Mouse (Mus musculus) kidney, adult 2 months (tissue): ENCODE data around the gene Isca2. TPM values are rescaled to one million over a fixed set of nuclear protein-coding genes. Genes with fewer than 3 reads are reported as not detected.

Source experiments
- DNase-seq: peaks from one replicate; pipeline ENCODE4 v3.0.0; 2021
- H3K27ac ChIP-seq: fragments of 200-500 bp; 2 replicates; pipeline ENCODE4 v1.5.1; 2012; ENCODE audit warnings: low read depth, low read length, control low read depth, inconsistent platforms; ENCODE audit not compliant: insufficient read depth
- H3K27me3 ChIP-seq: fragments of 200-500 bp; replicated peaks from 2 replicates; pipeline ENCODE4 v1.6.1; 2012; ENCODE audit warnings: mild to moderate bottlenecking, moderate library complexity, low read length, inconsistent platforms; ENCODE audit not compliant: control insufficient read depth, insufficient read depth
- H3K36me3 ChIP-seq: fragments of 200-500 bp; 2 replicates; pipeline ENCODE4 v1.6.1; 2012; ENCODE audit warnings: mild to moderate bottlenecking, moderate library complexity, low read length, inconsistent platforms; ENCODE audit not compliant: control insufficient read depth, insufficient read depth
- H3K4me1 ChIP-seq: fragments of 200-500 bp; 2 replicates; pipeline ENCODE4 v1.6.1; 2011; ENCODE audit warnings: low read length; ENCODE audit not compliant: control insufficient read depth, insufficient read depth
- H3K4me3 ChIP-seq: fragments of 200-500 bp; 2 replicates; pipeline ENCODE4 v1.5.1; 2011; ENCODE audit warnings: mild to moderate bottlenecking, low read depth, low read length, control low read depth; ENCODE audit not compliant: insufficient read depth
- CTCF ChIP-seq: fragments of 200-500 bp; conservative IDR thresholded peaks from 2 replicates; pipeline ENCODE4 v1.5.1; 2011; ENCODE audit warnings: low read depth, mild to moderate bottlenecking, control low read depth, low read length, moderate library complexity, mixed read lengths; ENCODE audit not compliant: insufficient read depth, insufficient read length
- POLR2A ChIP-seq: fragments of 200-500 bp; IDR thresholded peaks from one replicate; pipeline ENCODE4 v1.6.1; 2011; ENCODE audit warnings: low read depth, low read length, control low read depth
- WGBS: fragments of 180-500 bp; shearing (Covaris S2); methylation state at CpG from one replicate; pipeline ENCODE4 v1.1.7; 2018; 5-methylcytosine and 5-hydroxymethylcytosine counted together
- polyA plus RNA-seq: library from polyadenylated mRNA; depleted of rRNA; stranded (reverse); fragments of >200 nt; gene quantifications from 2 replicates; pipeline ENCODE4 v1.2.3, GENCODE M21; 2012; rRNA removed

Isca2 gene
- 98.5 and 105 TPM in 2 replicates for polyA plus RNA-seq

- DNase-seq: peak; percentile 99
- peaks cover 8% of the 10 kb centered on the region; the same call in 1 of the 2 replicates for H3K4me1 ChIP-seq
- H3K27ac ChIP-seq: peak within 1 kb of the TSS; percentile 71
- no peaks in the 10 kb centered on the region for H3K36me3 ChIP-seq
- TF ChIP-seq CTCF (no peak), POLR2A (peak; percentile 84)
- under 1% methylated on average over 50 of the region's 50 CpGs for WGBS
- H3K27me3 ChIP-seq: no peaks in the 10 kb centered on the region
- peak within 1 kb of the TSS; percentile 70 for H3K4me3 ChIP-seq
Measured at GRCm38 (mm10) chr12:84772726-84773441, at the start of gene Isca2, which contains the start of gene Npc2. Isca2 (plus strand) TSS chr12:84773251. Npc2 (minus strand) TSS chr12:84773152.

GRCm38 (mm10) chr12:84726391-84726790, 46.7 kb upstream of the Isca2 start:
- WGBS: 61% methylated on average over 4 of the region's 4 CpGs
- Histone ChIP-seq H3K4me3 (no peak overlapping the region), H3K36me3 (no peaks in the 10 kb centered on the region), H3K4me1 (no peaks in the 10 kb centered on the region), H3K27me3 (no peaks in the 10 kb centered on the region), H3K27ac (no peak overlapping the region)
- no peak for TF ChIP-seq CTCF
- TF ChIP-seq POLR2A: no peak
- DNase-seq: no peak

- no peak overlapping the region for H3K4me3 ChIP-seq
- no peaks in the 10 kb centered on the region for H3K36me3 ChIP-seq
- no peak for DNase-seq
- H3K27ac ChIP-seq: no peak overlapping the region
- H3K27me3 ChIP-seq: no peaks in the 10 kb centered on the region
- 17% methylated on average over 4 of the region's 4 CpGs for WGBS
- TF ChIP-seq CTCF (no peak), POLR2A (no peak)
- no peaks in the 10 kb centered on the region for H3K4me1 ChIP-seq
Measured at GRCm38 (mm10) chr12:84726986-84727385, 46.1 kb upstream of the Isca2 start.

- WGBS: 37% methylated on average over 5 of the region's 5 CpGs
- DNase-seq: no peak
- TF ChIP-seq POLR2A: no peak
- no peak for TF ChIP-seq CTCF
- Histone ChIP-seq H3K4me3 (no peak overlapping the region), H3K27ac (no peak overlapping the region), H3K27me3 (no peaks in the 10 kb centered on the region), H3K4me1 (no peaks in the 10 kb centered on the region), H3K36me3 (no peaks in the 10 kb centered on the region)
Measured at GRCm38 (mm10) chr12:84727434-84727833, 45.6 kb upstream of the Isca2 start.

GRCm38 (mm10) chr12:84728421-84728820, 44.6 kb upstream of the Isca2 start:
- Histone ChIP-seq H3K36me3 (no peaks in the 10 kb centered on the region), H3K4me1 (no peaks in the 10 kb centered on the region), H3K27ac (no peak overlapping the region), H3K4me3 (no peak overlapping the region), H3K27me3 (no peaks in the 10 kb centered on the region)
- 88% methylated on average over 10 of the region's 10 CpGs for WGBS
- TF ChIP-seq CTCF (no peak), POLR2A (no peak)
- DNase-seq: no peak

GRCm38 (mm10) chr12:84733366-84733765, 39.7 kb upstream of the Isca2 start:
- WGBS: 73% methylated on average over 13 of the region's 13 CpGs
- H3K27me3 ChIP-seq: no peaks in the 10 kb centered on the region
- no peak for DNase-seq
- H3K4me1 ChIP-seq: no peaks in the 10 kb centered on the region
- no peaks in the 10 kb centered on the region for H3K36me3 ChIP-seq
- TF ChIP-seq POLR2A (no peak), CTCF (no peak)
- no peak overlapping the region for H3K4me3 ChIP-seq
- H3K27ac ChIP-seq: no peak overlapping the region

GRCm38 (mm10) chr12:84743496-84743895, 29.6 kb upstream of the Isca2 start:
- no peak for TF ChIP-seq CTCF
- no peak for TF ChIP-seq POLR2A
- H3K36me3 ChIP-seq: no peaks in the 10 kb centered on the region
- H3K27me3 ChIP-seq: no peaks in the 10 kb centered on the region
- H3K27ac ChIP-seq: no peak overlapping the region
- DNase-seq: no peak
- 79% methylated on average over 10 of the region's 10 CpGs for WGBS
- H3K4me3 ChIP-seq: no peak overlapping the region
- no peaks in the 10 kb centered on the region for H3K4me1 ChIP-seq

GRCm38 (mm10) chr12:84745700-84746099, 27.4 kb upstream of the Isca2 start:
- no peaks in the 10 kb centered on the region for H3K27me3 ChIP-seq
- TF ChIP-seq CTCF: no peak
- no peak for TF ChIP-seq POLR2A
- H3K4me3 ChIP-seq: no peak overlapping the region
- H3K4me1 ChIP-seq: no peaks in the 10 kb centered on the region
- H3K27ac ChIP-seq: no peak overlapping the region
- H3K36me3 ChIP-seq: no peaks in the 10 kb centered on the region
- DNase-seq: no peak
- 76% methylated on average over 4 of the region's 4 CpGs for WGBS
